Mouse (Mus musculus) MEL-GATA-1-ER (cell line): ENCODE measurements at regions not wholly inside any gene's neighbourhood (a gene's known extent, or its start where the extent isn't known, plus 50 kb on each side); places are given as distances from the start of the nearest gene placed in this dataset.

Experiments
- DNase-seq: peaks from one replicate; pipeline ENCODE4 v3.0.0-alpha.2; 2012; ENCODE audit warnings: low read depth; ENCODE audit errors: extremely low read depth

GRCm38 (mm10) chr12:51128274-51128673 is 219.6 kb upstream of the G2e3 start:
- DNase-seq: no peak

- no peak for DNase-seq
Observed at GRCm38 (mm10) chr12:51118781-51119180, 229.1 kb upstream of the G2e3 start.

- DNase-seq: no peak
Observed at GRCm38 (mm10) chr12:51118021-51118694, 229.7 kb upstream of the G2e3 start.

GRCm38 (mm10) chr12:51117436-51118020 is 230.3 kb upstream of the G2e3 start:
- no peak for DNase-seq

GRCm38 (mm10) chr12:51111811-51112210 is 236.1 kb upstream of the G2e3 start:
- no peak for DNase-seq

- no peak for DNase-seq
Observed at GRCm38 (mm10) chr12:51108044-51108443, 239.8 kb upstream of the G2e3 start.

GRCm38 (mm10) chr12:51103541-51104042 is 244.3 kb upstream of the G2e3 start:
- DNase-seq: no peak

- no peak for DNase-seq
Observed at GRCm38 (mm10) chr12:51101636-51102035, 246.2 kb upstream of the G2e3 start.

- DNase-seq: no peak
Observed at GRCm38 (mm10) chr12:51100868-51101267, 247.0 kb upstream of the G2e3 start.

GRCm38 (mm10) chr12:51095974-51096373 is 251.9 kb upstream of the G2e3 start:
- no peak for DNase-seq

GRCm38 (mm10) chr12:51089324-51089723 is 258.5 kb upstream of the G2e3 start:
- DNase-seq: no peak

GRCm38 (mm10) chr12:51081809-51082208 is 266.1 kb upstream of the G2e3 start:
- no peak for DNase-seq

GRCm38 (mm10) chr12:51073503-51073902 is 274.4 kb upstream of the G2e3 start:
- no peak for DNase-seq

- DNase-seq: no peak
Observed at GRCm38 (mm10) chr12:51060931-51061330, 286.9 kb upstream of the G2e3 start.

GRCm38 (mm10) chr12:51058569-51058968 is 289.3 kb upstream of the G2e3 start:
- DNase-seq: no peak

GRCm38 (mm10) chr12:51058104-51058503 is 289.8 kb upstream of the G2e3 start:
- no peak for DNase-seq

GRCm38 (mm10) chr12:51047116-51047515 is 300.7 kb upstream of the G2e3 start:
- DNase-seq: no peak

- DNase-seq: no peak
Observed at GRCm38 (mm10) chr12:51045437-51045836, 302.4 kb upstream of the G2e3 start.

GRCm38 (mm10) chr12:51045020-51045419 is 302.8 kb upstream of the G2e3 start:
- no peak for DNase-seq

GRCm38 (mm10) chr12:51032193-51032592 is 315.7 kb upstream of the G2e3 start:
- DNase-seq: no peak

GRCm38 (mm10) chr12:51028601-51029174 is 319.2 kb upstream of the G2e3 start:
- no peak for DNase-seq

- DNase-seq: no peak
Observed at GRCm38 (mm10) chr12:51026046-51026445, 321.8 kb upstream of the G2e3 start.

- DNase-seq: no peak
Observed at GRCm38 (mm10) chr12:51025531-51025930, 322.3 kb upstream of the G2e3 start.
